Mouse (Mus musculus) bone marrow macrophage, adult 2 months (primary cell): ENCODE data around the gene Crybb2. TPM values are rescaled to one million over a fixed set of nuclear protein-coding genes. Genes with fewer than 3 reads are reported as not detected.
A peak's percentile ranks its signal among the peaks of the same experiment; 100 is the strongest.

Source experiments
- H3K27ac ChIP-seq: 2 replicates; pipeline ENCODE4 v1.5.1; 2012; ENCODE audit warnings: low read depth, low read length; ENCODE audit not compliant: insufficient read depth
- H3K4me1 ChIP-seq: 2 replicates; pipeline ENCODE4 v1.6.1; 2012; ENCODE audit warnings: low read length; ENCODE audit not compliant: control insufficient read depth, insufficient read depth
- H3K4me3 ChIP-seq: 2 replicates; pipeline ENCODE4 v1.5.1; 2012; ENCODE audit warnings: mild to moderate bottlenecking, low read length, moderate library complexity; ENCODE audit not compliant: insufficient read depth
- CTCF ChIP-seq: IDR thresholded peaks from 2 replicates; pipeline ENCODE4 v1.5.1; 2012; ENCODE audit warnings: low read depth, mild to moderate bottlenecking, low read length, moderate library complexity
- POLR2A ChIP-seq: IDR thresholded peaks from 2 replicates; pipeline ENCODE4 v1.6.1; 2012; ENCODE audit warnings: mild to moderate bottlenecking, low read depth, low read length, borderline replicate concordance
- polyA plus RNA-seq: library from polyadenylated mRNA; stranded (reverse); fragments of >200 nt; gene quantifications from 2 replicates; pipeline ENCODE4 v1.2.4, GENCODE M21; 2012; ENCODE audit not compliant: missing spikeins, insufficient read depth, insufficient read length

Crybb2 gene
- polyA plus RNA-seq, 1 experiment = not detected

DNA sequence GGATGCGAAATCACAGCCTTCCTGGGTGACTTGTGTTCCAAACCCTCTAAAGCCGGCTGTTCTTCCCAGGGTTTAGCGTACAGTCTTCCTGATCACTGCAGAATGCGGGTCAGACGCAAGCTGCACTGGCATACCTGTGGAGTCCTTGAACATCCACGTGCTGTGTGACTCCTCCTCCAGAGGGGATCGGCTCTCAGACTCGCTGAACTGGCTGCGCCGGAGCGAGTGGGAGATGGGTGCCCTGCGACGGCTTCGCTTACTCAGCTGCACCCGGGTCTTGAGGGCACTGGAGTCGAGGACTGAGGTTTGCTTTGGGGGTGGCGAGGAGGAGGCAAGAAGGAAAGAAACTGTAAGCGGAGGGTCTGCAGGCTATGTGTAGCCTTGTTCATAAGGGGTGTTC, 25.5 kb upstream of the Crybb2 start:
- H3K4me1 ChIP-seq = no peaks in the 10 kb centered on the region
- no peak for TF ChIP-seq CTCF
- no peak for TF ChIP-seq POLR2A
- H3K27ac ChIP-seq = no peak overlapping the region
- no peak overlapping the region for H3K4me3 ChIP-seq

DNA sequence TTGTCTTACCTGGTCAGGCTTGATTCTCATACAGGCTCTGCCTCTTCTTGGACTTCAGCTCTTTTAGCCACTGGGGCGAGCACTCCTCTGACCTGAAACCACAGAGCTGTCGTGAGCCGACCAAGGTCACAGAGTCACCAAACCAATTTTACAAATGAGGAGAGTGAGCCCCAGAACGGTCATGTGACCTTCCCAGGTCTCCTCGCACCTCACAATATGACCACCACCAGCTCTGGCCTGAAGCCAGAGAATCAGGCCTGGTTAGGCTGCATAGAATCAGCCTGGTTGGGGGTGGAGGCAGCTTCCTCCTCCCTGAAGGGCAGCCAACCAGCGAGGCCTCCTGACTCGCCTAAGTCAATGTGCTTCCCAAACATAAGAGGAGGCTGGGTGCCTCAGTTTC, 22.5 kb upstream of the Crybb2 start:
- Histone ChIP-seq H3K27ac (no peak overlapping the region), H3K4me1 (no peaks in the 10 kb centered on the region), H3K4me3 (no peak overlapping the region)
- TF ChIP-seq CTCF = no peak
- TF ChIP-seq POLR2A = no peak

DNA sequence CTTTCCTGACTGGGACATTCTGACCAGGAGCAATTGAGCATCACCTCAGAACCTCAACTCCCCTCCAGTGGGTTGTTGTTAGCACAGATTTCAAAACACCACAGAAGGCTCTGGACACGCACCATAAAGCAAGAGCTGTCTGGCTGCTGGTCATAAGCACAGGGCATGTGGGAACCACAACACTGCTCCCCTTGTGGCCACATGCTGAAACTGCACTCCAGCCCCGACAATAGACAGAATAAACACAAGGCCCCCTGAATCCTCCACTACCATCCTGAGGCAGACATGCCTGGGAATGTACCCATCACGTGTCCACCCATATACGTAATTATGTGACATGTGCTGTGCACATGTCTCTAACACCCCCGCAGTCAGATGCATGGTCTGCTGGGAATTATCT, 21.2 kb upstream of the Crybb2 start:
- H3K4me1 ChIP-seq = no peaks in the 10 kb centered on the region
- peak; percentile 57 for TF ChIP-seq CTCF
- no peak for TF ChIP-seq POLR2A
- H3K4me3 ChIP-seq = no peak overlapping the region
- no peak overlapping the region for H3K27ac ChIP-seq

DNA sequence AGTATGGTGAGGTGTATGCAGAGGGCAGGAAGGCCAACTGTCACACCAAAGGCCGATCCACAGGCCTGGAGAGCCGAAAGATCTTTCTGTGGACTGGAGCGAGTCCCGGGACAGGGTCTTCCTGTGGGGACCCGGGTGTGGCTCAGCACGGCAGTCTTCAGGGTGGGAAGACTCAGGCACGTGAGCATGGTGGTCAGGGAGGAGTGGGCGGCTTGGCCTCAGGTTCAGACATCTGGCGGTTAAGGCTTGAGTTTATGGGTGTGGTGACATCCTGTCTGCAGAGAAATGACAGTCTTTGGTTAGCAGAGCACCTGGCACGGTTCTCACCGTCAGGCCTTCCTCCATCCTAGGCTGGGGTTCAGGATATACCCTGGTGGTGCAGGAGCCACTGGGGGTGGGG, 20.8 kb upstream of the Crybb2 start:
- H3K4me1 ChIP-seq = no peaks in the 10 kb centered on the region
- TF ChIP-seq POLR2A = no peak
- TF ChIP-seq CTCF = no peak
- H3K4me3 ChIP-seq = no peak overlapping the region
- H3K27ac ChIP-seq = no peak overlapping the region

DNA sequence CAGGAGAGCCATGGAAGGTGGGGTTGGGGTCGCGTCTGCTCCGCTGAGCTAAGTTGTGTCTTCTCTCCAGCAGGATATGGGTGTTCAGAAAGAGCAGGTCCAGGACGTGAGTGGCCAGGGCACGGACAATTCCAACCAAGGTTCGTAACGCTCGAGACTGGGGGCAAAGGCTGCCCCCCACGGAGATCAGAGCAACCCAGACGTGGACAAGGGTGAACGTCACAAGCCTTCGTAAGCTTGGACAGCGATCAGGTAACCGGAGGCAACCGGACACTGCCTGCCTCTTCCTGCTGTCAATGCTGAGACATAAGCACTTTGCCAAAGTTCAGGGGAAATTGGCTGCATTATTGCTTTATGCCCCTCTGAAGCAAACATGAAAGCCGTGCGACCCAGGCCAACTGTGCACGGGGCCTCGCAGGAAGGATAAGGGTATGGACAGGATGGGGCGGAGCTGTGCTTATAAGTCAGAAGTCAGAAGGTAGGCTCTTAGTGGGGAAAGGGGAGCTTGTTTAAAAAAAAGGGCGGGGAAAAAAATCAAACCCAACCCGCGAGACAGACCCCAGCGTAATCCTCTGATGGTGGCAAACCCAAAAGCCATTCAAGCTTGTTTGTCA, 20.3 kb upstream of the Crybb2 start:
- Histone ChIP-seq H3K27ac (no peak overlapping the region), H3K4me3 (no peak overlapping the region), H3K4me1 (no peaks in the 10 kb centered on the region)
- TF ChIP-seq POLR2A (no peak), CTCF (no peak)

DNA sequence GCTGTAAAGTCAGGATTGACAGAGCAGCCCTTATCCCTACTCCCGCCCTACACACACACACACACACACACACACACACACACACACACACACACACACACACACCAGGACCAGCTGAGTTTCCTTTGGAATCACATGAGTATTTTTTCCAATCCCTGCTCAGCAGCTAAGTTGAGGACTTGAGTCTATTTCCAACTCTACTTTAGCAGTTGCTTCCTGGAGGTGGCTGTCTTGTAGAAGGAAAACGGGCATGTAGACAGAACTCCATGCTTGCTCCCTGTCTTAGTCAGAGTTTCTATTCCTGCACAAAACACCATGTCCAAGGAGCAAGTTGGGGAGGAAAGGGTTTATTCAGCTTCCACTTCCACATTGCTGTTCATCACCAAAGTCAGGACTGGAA, 17.5 kb upstream of the Crybb2 start:
- Histone ChIP-seq H3K27ac (no peak overlapping the region), H3K4me1 (no peaks in the 10 kb centered on the region), H3K4me3 (no peak overlapping the region)
- TF ChIP-seq CTCF (no peak), POLR2A (no peak)

DNA sequence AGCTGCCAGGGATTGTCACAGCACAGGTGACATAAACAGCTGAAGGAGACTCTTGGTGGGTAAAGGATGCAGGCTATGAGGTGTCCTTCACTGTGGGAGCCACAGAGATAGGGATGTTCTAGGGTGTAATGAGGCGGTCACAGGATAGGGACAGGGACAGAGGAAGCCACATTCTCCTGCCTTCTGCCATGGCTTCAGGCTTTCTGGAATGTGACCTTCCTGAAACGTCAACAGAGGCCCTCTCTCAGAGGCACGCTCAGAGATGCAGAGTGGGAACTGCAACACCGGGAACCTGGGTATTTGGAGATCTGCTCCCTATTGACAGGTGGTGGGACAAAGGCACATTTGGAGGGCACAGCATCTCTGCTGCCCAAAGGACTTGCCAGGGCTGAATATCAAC, 17.1 kb upstream of the Crybb2 start:
- no peak for TF ChIP-seq POLR2A
- no peak for TF ChIP-seq CTCF
- Histone ChIP-seq H3K27ac (no peak overlapping the region), H3K4me3 (no peak overlapping the region), H3K4me1 (no peaks in the 10 kb centered on the region)

DNA sequence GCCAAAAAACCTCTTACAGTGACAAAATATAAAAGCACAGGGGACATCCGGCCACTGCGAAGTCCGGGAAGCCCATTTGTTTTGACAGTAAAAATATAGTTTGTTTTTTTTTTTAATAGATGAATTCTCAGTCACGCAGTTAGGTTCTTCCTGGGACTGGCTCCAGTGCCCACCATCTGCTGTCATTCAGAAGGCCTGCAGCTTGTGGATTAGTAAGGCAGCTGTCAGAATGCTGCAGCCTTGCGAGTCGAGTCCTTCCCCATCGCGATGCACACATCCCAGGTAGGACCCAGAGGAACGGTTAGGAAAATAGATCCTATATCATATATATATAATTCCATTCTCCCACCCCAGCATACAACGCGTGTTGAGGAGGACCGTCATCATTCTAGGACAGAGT, 16.5 kb upstream of the Crybb2 start:
- Histone ChIP-seq H3K27ac (no peak overlapping the region), H3K4me3 (no peak overlapping the region), H3K4me1 (no peaks in the 10 kb centered on the region)
- TF ChIP-seq CTCF (no peak), POLR2A (no peak)

DNA sequence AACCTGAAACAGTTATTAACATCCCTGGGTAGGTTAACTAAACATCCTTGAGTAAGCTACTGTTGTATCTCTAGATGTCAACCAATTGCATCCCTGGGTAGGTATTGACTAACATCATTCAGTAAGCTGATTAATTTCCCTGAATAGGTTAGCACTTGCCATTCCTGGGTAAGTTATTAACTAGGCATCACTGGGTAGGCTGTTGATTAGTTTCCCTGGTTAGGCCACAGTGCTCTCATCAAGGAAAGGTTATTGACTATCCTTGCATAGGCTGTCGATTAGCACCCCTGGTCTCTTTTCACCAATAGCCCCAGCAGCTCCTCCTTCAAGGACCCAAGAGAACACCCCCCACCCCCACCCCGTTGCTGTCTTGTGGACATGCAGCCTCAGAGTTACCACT, 16.0 kb upstream of the Crybb2 start:
- no peak overlapping the region for H3K4me3 ChIP-seq
- no peaks in the 10 kb centered on the region for H3K4me1 ChIP-seq
- H3K27ac ChIP-seq = no peak overlapping the region
- TF ChIP-seq CTCF (no peak), POLR2A (no peak)

DNA sequence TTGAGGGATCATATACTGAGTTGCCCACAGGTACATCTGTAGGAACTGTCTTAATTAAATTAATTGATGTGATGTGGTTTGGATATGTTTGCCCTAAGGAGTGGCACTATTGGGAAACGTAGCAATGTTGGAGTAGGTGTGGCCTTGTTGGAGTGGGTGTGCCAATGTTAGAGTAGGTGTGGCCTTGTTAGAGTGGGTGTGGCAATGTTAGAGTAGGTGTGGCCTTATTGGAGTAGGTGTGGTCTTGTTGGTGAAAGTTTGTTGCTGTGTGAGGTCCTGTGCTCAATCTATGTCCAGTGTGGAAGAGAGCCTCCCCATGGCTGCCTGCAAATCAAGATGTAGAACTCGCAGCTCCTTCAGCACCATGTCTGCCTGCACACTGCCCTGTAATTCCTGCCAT, 14.4 kb upstream of the Crybb2 start:
- no peak overlapping the region for H3K27ac ChIP-seq
- H3K4me3 ChIP-seq = no peak overlapping the region
- no peaks in the 10 kb centered on the region for H3K4me1 ChIP-seq
- TF ChIP-seq POLR2A (no peak), CTCF (no peak)

DNA sequence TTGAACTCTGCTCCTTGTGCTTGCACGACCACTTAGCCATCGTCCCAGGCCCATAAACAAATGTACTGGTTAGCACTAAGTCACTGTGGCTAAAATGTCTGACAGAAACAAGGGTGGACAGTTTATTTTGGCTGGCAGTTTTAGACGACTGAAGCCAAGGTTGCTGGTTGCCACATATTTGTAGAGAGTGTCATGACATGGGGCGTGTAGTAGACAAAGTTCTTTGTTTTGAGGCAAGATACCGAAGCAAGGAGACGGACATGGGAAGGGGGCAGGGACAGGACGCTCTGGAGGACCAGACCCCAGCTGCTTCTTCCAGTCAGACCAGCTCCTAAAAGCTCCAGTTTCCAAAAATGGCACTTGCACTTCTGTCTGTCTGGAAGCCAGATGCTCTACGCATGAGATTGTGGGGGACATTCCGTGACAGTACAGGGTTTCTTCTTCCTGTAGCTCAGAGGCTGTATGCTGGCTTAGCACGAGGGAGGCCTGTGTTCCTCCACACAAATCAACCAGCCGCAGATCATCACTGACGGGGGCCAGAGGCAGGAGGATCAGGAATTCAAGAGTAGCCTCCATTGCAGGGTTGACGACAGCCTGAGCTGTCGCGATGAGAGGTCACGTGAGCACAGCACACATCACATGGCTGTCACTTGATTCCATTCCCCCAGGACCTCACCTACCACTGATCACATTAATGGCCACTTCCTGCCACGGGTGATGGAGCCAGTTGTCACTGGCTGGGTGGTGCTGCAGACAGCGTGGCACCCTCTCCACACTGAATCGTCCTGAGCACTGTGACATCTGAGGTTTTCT, 12.6 kb upstream of the Crybb2 start:
- Histone ChIP-seq H3K4me3 (no peak overlapping the region), H3K27ac (no peak overlapping the region), H3K4me1 (no peaks in the 10 kb centered on the region)
- TF ChIP-seq POLR2A = no peak
- TF ChIP-seq CTCF = no peak
